Mouse (Mus musculus) erythroblast, embryonic 14.5 days (primary cell): ENCODE measurements around the gene Rnf144a. TPM values are rescaled to one million over a fixed set of nuclear protein-coding genes. Genes with fewer than 3 reads are reported as not detected.

Experiments used
- H3K27me3 ChIP-seq: 2 replicates; pipeline ENCODE4 v1.6.1; 2012; ENCODE audit warnings: inconsistent platforms; ENCODE audit not compliant: control insufficient read depth
- H3K36me3 ChIP-seq: 2 replicates; pipeline ENCODE4 v1.6.1; 2012; ENCODE audit warnings: mild to moderate bottlenecking, inconsistent platforms; ENCODE audit not compliant: control insufficient read depth
- H3K4me1 ChIP-seq: 2 replicates; pipeline ENCODE4 v1.6.1; 2012; ENCODE audit warnings: inconsistent platforms; ENCODE audit not compliant: control insufficient read depth
- H3K4me3 ChIP-seq: replicated peaks from 2 replicates; pipeline ENCODE3; 2012; ENCODE audit warnings: moderate library complexity, mild to moderate bottlenecking, inconsistent platforms
- H3K9me3 ChIP-seq: 2 replicates; pipeline ENCODE4 v1.6.1; 2012; ENCODE audit warnings: low read length, inconsistent platforms, mixed read lengths; ENCODE audit not compliant: control insufficient read depth
- GATA1 ChIP-seq: IDR thresholded peaks from 2 replicates; pipeline ENCODE4 v1.6.1; 2012; ENCODE audit warnings: low read length, inconsistent platforms, mixed read lengths
- TAL1 ChIP-seq: IDR thresholded peaks from 3 replicates; pipeline ENCODE4 v1.6.1; 2012; ENCODE audit warnings: low read length, inconsistent platforms, mixed read lengths
- polyA plus RNA-seq: library from polyadenylated mRNA; stranded (reverse); fragments of >175 nt; gene quantifications from 2 replicates; pipeline ENCODE4 v1.2.3, GENCODE M21; 2012

Gene Rnf144a
- polyA plus RNA-seq, 1 experiment, result not detected

GRCm38 (mm10) chr12:26386189-26386588 lies 28.9 kb downstream of the Rnf144a start:
- Histone ChIP-seq H3K4me3 (no peak overlapping the region), H3K36me3 (no peaks in the 10 kb centered on the region), H3K4me1 (no peaks in the 10 kb centered on the region), H3K9me3 (no peaks in the 10 kb centered on the region), H3K27me3 (no peaks in the 10 kb centered on the region)
- TF ChIP-seq GATA1 (no peak), TAL1 (no peak)

- Histone ChIP-seq H3K9me3 (no peaks in the 10 kb centered on the region), H3K36me3 (no peaks in the 10 kb centered on the region), H3K4me3 (no peak overlapping the region), H3K27me3 (no peaks in the 10 kb centered on the region), H3K4me1 (no peaks in the 10 kb centered on the region)
- TF ChIP-seq GATA1 (no peak), TAL1 (no peak)
These were observed 29.3 kb downstream of the Rnf144a start for GRCm38 (mm10) chr12:26385735-26386134.

GRCm38 (mm10) chr12:26381730-26382129 lies 33.3 kb downstream of the Rnf144a start:
- no peaks in the 10 kb centered on the region for H3K9me3 ChIP-seq
- H3K4me1 ChIP-seq, result no peaks in the 10 kb centered on the region
- TF ChIP-seq GATA1 (no peak), TAL1 (no peak)
- no peak overlapping the region for H3K4me3 ChIP-seq
- no peaks in the 10 kb centered on the region for H3K36me3 ChIP-seq
- no peaks in the 10 kb centered on the region for H3K27me3 ChIP-seq

- TF ChIP-seq GATA1 (no peak), TAL1 (no peak)
- Histone ChIP-seq H3K27me3 (no peaks in the 10 kb centered on the region), H3K9me3 (no peaks in the 10 kb centered on the region), H3K4me3 (no peak overlapping the region), H3K36me3 (no peaks in the 10 kb centered on the region), H3K4me1 (no peaks in the 10 kb centered on the region)
These were observed 35.3 kb downstream of the Rnf144a start for GRCm38 (mm10) chr12:26379797-26380196.

DNA sequence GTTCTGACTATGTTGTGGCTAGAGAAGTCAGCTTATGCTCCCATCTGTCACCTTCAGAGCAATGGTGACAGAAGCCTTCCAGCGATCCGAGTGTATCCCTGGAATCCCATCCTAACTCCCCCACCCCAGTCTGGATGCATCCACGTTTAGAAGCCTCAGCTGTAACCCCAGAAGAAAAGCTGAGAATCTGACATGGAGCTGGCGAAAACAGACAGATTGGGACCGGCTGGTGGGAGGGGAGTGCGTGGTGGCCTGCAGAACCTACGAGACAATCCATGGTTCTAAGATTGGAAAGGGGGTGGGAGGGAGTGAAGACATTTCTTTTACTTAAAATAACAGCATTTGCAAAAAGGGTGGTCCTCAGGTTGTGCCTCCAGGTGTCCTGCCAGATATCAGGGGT lies 37.4 kb downstream of the Rnf144a start:
- TF ChIP-seq GATA1 (no peak), TAL1 (no peak)
- no peak overlapping the region for H3K4me3 ChIP-seq
- no peaks in the 10 kb centered on the region for H3K27me3 ChIP-seq
- no peaks in the 10 kb centered on the region for H3K4me1 ChIP-seq
- H3K36me3 ChIP-seq, result no peaks in the 10 kb centered on the region
- no peaks in the 10 kb centered on the region for H3K9me3 ChIP-seq

DNA sequence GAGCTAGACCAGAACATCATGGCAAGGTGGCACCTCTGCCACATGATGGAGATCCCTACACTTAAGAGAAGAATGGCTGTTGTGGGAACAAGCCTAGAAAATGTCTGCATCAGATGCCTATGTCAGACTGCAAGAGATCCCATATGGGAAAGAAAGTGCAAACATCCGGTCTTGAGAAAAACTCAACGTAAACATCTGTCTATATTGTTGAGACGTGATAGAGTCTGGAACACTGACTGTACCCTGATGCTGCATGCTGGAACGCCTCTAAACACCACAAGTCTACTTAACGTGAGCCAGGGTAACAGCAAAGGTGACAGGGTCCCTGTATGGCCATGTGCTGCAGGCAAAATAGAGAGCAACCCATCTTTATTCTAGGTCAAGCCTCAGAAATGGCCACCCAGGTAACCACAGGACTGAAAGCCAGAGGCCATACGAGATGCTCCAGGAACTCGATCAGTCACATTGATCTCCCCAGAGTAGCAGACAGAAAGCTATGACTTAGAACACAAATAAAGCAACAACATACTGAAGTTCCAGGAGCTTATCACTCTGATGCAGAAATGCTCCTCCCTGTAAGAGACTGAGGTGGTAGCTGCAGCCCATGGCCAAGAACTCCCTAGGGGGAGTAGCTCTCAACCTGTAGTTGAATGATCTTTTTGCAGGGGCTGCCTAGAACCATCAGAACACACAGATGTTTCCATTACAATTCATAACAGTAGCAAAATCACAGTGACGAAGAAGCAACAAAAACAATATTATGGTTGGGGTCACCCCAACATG lies 38.3 kb downstream of the Rnf144a start:
- H3K4me3 ChIP-seq, result no peak overlapping the region
- no peaks in the 10 kb centered on the region for H3K9me3 ChIP-seq

DNA sequence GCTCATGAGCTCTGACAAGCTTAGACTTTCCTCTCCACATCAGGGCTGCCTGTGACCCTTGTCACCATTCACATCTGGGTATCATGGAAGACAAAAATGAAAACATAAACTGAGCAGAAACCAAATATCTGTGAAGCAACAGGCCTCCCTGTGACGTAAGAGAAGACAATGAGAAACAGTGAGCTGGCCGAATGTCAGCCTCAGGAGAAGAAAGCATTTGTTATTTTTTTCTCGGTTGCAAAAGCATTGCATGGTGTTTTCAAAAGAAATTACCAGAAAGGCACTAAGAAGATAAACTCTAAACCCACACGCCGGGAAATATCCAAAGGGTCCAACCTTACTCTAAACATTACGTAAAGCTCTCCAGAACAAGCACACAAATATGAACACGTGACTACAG lies 41.3 kb downstream of the Rnf144a start:
- H3K36me3 ChIP-seq, result no peaks in the 10 kb centered on the region
- H3K4me3 ChIP-seq, result no peak overlapping the region
- TF ChIP-seq TAL1 (no peak), GATA1 (no peak)
- no peaks in the 10 kb centered on the region for H3K4me1 ChIP-seq
- no peaks in the 10 kb centered on the region for H3K27me3 ChIP-seq
- H3K9me3 ChIP-seq, result no peaks in the 10 kb centered on the region

More for the DNA sequence above, 38.3 kb downstream of the Rnf144a start:
- Histone ChIP-seq H3K36me3 (no peaks in the 10 kb centered on the region), H3K27me3 (no peaks in the 10 kb centered on the region), H3K4me1 (no peaks in the 10 kb centered on the region)
- no peak for TF ChIP-seq TAL1

DNA sequence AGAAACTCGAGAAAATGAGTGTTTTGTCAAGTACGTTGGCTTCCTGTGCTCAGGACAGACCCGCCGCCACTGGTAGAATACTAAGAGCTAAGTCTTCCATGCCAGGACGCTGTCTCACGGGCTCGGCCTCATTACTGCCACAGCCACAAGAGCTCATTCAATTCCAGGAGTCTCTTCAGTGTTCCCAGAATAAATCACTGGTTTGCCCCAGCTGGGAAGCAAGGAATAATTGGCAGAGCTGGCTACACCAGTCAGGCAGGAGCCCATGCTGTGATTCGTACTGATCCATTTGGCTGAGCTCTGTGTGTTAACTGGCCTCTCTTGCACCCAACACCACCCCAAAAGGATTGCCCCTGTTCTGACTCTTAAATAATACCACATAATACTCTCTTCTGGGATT lies 45.0 kb downstream of the Rnf144a start:
- H3K4me3 ChIP-seq, result no peak overlapping the region
- H3K27me3 ChIP-seq, result no peaks in the 10 kb centered on the region
- no peaks in the 10 kb centered on the region for H3K4me1 ChIP-seq
- no peaks in the 10 kb centered on the region for H3K9me3 ChIP-seq
- TF ChIP-seq GATA1 (no peak), TAL1 (no peak)
- no peaks in the 10 kb centered on the region for H3K36me3 ChIP-seq

GRCm38 (mm10) chr12:26367361-26367760 lies 47.7 kb downstream of the Rnf144a start:
- no peaks in the 10 kb centered on the region for H3K9me3 ChIP-seq
- H3K27me3 ChIP-seq, result no peaks in the 10 kb centered on the region
- H3K4me1 ChIP-seq, result no peaks in the 10 kb centered on the region
- no peak for TF ChIP-seq GATA1
- no peak for TF ChIP-seq TAL1
- no peaks in the 10 kb centered on the region for H3K36me3 ChIP-seq
- no peak overlapping the region for H3K4me3 ChIP-seq

DNA sequence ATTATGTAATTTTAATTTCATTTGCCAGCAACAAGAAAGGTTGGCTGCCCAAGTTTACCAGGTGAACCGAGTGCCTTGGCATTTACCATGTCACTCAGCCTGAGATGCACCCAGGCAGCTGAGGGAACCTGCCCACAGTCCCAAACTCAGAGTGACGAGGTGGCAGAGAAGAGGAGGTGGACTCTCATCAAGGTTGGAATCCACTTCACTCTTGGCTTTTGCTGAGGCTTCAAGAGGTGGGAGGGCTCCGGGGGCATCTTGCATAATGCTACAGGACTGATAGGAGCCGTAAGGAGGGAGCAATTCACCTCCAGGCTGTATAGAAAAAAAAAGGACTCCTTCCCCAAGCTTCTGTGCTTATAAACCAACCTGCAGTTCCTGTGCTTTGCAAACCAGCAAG lies 48.7 kb downstream of the Rnf144a start:
- TF ChIP-seq TAL1 (no peak), GATA1 (no peak)
- Histone ChIP-seq H3K4me3 (no peak overlapping the region), H3K27me3 (no peaks in the 10 kb centered on the region), H3K36me3 (no peaks in the 10 kb centered on the region), H3K4me1 (no peaks in the 10 kb centered on the region), H3K9me3 (no peaks in the 10 kb centered on the region)
